22 mouse cellular contexts compared by ENCODE assay signal in the genomic region with DNA sequence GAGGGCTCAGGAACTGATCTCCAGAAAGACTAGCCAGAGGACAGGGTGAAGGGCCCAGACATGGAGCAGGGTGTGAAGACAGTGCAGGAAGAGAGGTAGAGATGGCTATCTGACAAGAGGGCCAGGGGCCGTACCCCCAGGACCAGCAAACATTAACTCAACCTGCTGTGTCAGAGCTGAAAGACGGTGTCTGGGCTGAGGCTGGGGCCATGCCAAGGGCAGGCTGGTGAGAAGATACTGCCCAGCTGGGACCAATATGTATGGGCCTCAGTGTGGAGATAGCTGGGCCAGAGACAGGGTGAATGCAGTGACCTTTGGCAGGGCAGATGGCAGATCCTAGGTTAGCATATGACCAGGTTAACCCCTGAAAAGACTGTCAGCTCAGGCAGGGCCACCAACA. TPM values are rescaled to one million over a fixed set of nuclear protein-coding genes. Genes with fewer than 3 reads are reported as not detected.
DNase-seq lines count a peak whose midpoint lies in the region; TF ChIP-seq lines count a peak whose summit lies in the region.
"Had no signal": no experiment of that assay in that cellular context is flagged by ENCODE, and none has a peak within 500 bp of the region (broad histone marks: within the 10 kb centered on the region; RNA-seq: fewer than 3 reads in every experiment).

No protein-coding gene starts in this region.

- H3K9ac ChIP-seq in ES-E14 (ENCODE audit: insufficient read depth, low read depth, low read length, poor library complexity, severe bottlenecking), result no peak overlapping the region
- no peak overlapping the region for H3K9ac ChIP-seq in heart, adult 2 months (ENCODE audit: low read depth, low read length)
- H3K9ac ChIP-seq: embryonic facial prominence, embryonic 12.5 days; forebrain, embryonic 13.5 days; forebrain, embryonic 15.5 days; forebrain, postnatal 0 days had no signal

- H3K36me3 ChIP-seq in kidney, adult 2 months (ENCODE audit: control insufficient read depth, insufficient read depth, low read length), result peaks cover under 1% of the 10 kb centered on the region; the same call in 1 of the 2 replicates
- peaks cover 58% of the 10 kb centered on the region for H3K36me3 ChIP-seq in ES-E14 (ENCODE audit: control insufficient read depth, insufficient read depth, low read length, poor library complexity, severe bottlenecking)
- no peaks in the 10 kb centered on the region for H3K36me3 ChIP-seq in heart, adult 2 months (ENCODE audit: control insufficient read depth, insufficient read depth, low read length)

- H3K27me3 ChIP-seq in kidney, adult 2 months (replicated peaks; ENCODE audit: control insufficient read depth, insufficient read depth, low read length), result no peaks in the 10 kb centered on the region
- H3K27me3 ChIP-seq in heart, adult 2 months (ENCODE audit: control insufficient read depth, insufficient read depth, low read length), result no peaks in the 10 kb centered on the region
- H3K27me3 ChIP-seq: CH12.LX; embryonic facial prominence, embryonic 12.5 days; forebrain, embryonic 13.5 days; forebrain, embryonic 15.5 days had no signal

- intact Hi-C loops in heart, adult 2 months (cut with DNase I), result no loop called here

- no peak overlapping the region for H3K27ac ChIP-seq in kidney, adult 2 months (ENCODE audit: insufficient read depth, low read depth, low read length)
- peak overlapping the region; percentile 34; the same call in 1 of the 2 replicates for H3K27ac ChIP-seq in ES-E14 (ENCODE audit: insufficient read depth, low read depth, low read length, poor library complexity, severe bottlenecking)
- H3K27ac ChIP-seq in heart, adult 2 months, result no peak overlapping the region
- H3K27ac ChIP-seq: embryonic facial prominence, embryonic 12.5 days; forebrain, embryonic 13.5 days; forebrain, embryonic 15.5 days had no signal

- WGBS in kidney, adult 2 months, result 53% methylated on average over 2 of the region's 2 CpGs
- 69% methylated on average over 2 of the region's 2 CpGs for WGBS in heart, adult 2 months

- H3K79me2 ChIP-seq in heart, adult 2 months (replicated peaks; ENCODE audit: control insufficient read depth, insufficient read depth, low read length), result no peaks in the 10 kb centered on the region

- TF ChIP-seq EP300 in heart, adult 2 months (IDR thresholded peaks at IDR 0.05; ENCODE audit: insufficient read depth, low read depth, low read length), result no peak

- peak; percentile 20 for DNase-seq in cerebellum, adult 11-12 months
- DNase-seq in cerebellum, postnatal 14 days, result no peak
- DNase-seq in kidney, adult 2 months, result peak; percentile 44
- no peak for DNase-seq in kidney, adult 11 months
- no peak for DNase-seq in ES-E14 (ENCODE audit: low read depth, low spot score)
- peak; percentile 53 for DNase-seq in MN1 (ENCODE audit: low spot score)
- no peak for DNase-seq in heart, adult 2 months
- DNase-seq: adrenal gland, adult 2 months; adrenal gland, postnatal 10 days; adrenal gland, postnatal 25 days; B cell, adult 2 months; cerebellum, adult 11 months; cerebellum, adult 2 months; cerebellum, adult 9-10 months; cerebellum, postnatal 10 days; cerebellum, postnatal 36 days; embryo, embryonic 11 days; forebrain, postnatal 0 days had no signal

- H3K4me1 ChIP-seq in kidney, adult 2 months (ENCODE audit: control insufficient read depth, insufficient read depth, low read length), result no peaks in the 10 kb centered on the region; the same call in 1 of the 2 replicates
- H3K4me1 ChIP-seq in ES-E14 (ENCODE audit: control insufficient read depth in 2 of 2, insufficient read depth in 2 of 2, low read length in 2 of 2, poor library complexity in 1 of 2), result peaks cover 0 to 8% of the 10 kb centered on the region in 2 experiments; a peak in 1 of 4 replicates
- H3K4me1 ChIP-seq in heart, adult 2 months (ENCODE audit: control insufficient read depth, insufficient read depth, low read length), result peaks cover 2% of the 10 kb centered on the region; the same call in 1 of the 2 replicates

- in situ Hi-C loops in ES-E14 (cut with MboI; ENCODE audit: low sequenced_read_pairs in 2 of 2, unreplicated experiment in 2 of 2), result no loop called here

- no peak for TF ChIP-seq CTCF in kidney, adult 2 months (conservative IDR thresholded peaks at IDR 0.05; ENCODE audit: insufficient read depth, insufficient read length, low read depth, low read length)
- no peak for TF ChIP-seq CTCF in heart, adult 2 months (IDR thresholded peaks at IDR 0.05)

- H3K4me3 ChIP-seq in kidney, adult 2 months (ENCODE audit: insufficient read depth, low read depth, low read length), result no peak overlapping the region
- H3K4me3 ChIP-seq in ES-E14 (ENCODE audit: insufficient read depth in 1 of 2, low read depth in 1 of 2, low read length in 2 of 2, poor library complexity in 1 of 2, severe bottlenecking in 1 of 2), result no peak overlapping the region
- H3K4me3 ChIP-seq in heart, adult 2 months, result no peak overlapping the region
- H3K4me3 ChIP-seq: embryonic facial prominence, embryonic 12.5 days; forebrain, embryonic 13.5 days; forebrain, embryonic 15.5 days had no signal

- no peak for TF ChIP-seq POLR2A in kidney, adult 2 months (IDR thresholded peaks at IDR 0.05; ENCODE audit: low read depth, low read length)
- TF ChIP-seq POLR2A in heart, adult 2 months (IDR thresholded peaks at IDR 0.05; ENCODE audit: insufficient read depth, low read depth, low read length), result no peak

- H3K9me3 ChIP-seq in ES-E14 (ENCODE audit: control insufficient read depth, insufficient read depth, low read depth, low read length), result no peaks in the 10 kb centered on the region
- H3K9me3 ChIP-seq: embryonic facial prominence, embryonic 12.5 days; forebrain, embryonic 13.5 days; forebrain, embryonic 15.5 days had no signal

TF ChIP-seq in ES-E14, 5 proteins besides CTCF, POLR2A, EP300 and RAD21:
- TF ChIP-seq ZC3H11A (IDR thresholded peaks at IDR 0.05; ENCODE audit: borderline replicate concordance, low read depth, low read length) (no peak), ZNF384 (IDR thresholded peaks at IDR 0.05; ENCODE audit: low read depth, low read length) (no peak), CHD2 (IDR thresholded peaks at IDR 0.05; ENCODE audit: low read depth, low read length) (no peak), MAFK (IDR thresholded peaks at IDR 0.05; ENCODE audit: insufficient read depth, low read depth, low read length) (no peak), HCFC1 (IDR thresholded peaks at IDR 0.05; ENCODE audit: borderline replicate concordance, insufficient read depth, low read length) (no peak)

RNA-seq across cellular contexts. Expression of a gene that starts 11.7 kb away (rescaled TPM):
- polyA plus RNA-seq in kidney, adult 2 months (2012; rRNA removed), result 58.2 and 80.3 TPM in 2 replicates
- total RNA-seq in ES-E14 (2012; rRNA removed), result 161 and 182 TPM in 2 replicates
- 10 to 100 TPM; 88.8 to 94.4 TPM for total RNA-seq in heart, adult 2 months (2021)
- polyA plus RNA-seq in heart, adult 2 months (2012; rRNA removed), result 51.3 and 91.5 TPM in 2 replicates

RNA-seq across cellular contexts. Expression of a gene that starts 24.3 kb away (rescaled TPM):
- 101 and 115 TPM in 2 replicates for polyA plus RNA-seq in kidney, adult 2 months (2012; rRNA removed)
- 110 and 150 TPM in 2 replicates for total RNA-seq in ES-E14 (2012; rRNA removed)
- 10 to 100 TPM; 23.0 to 25.1 TPM for total RNA-seq in heart, adult 2 months (2021)
- polyA plus RNA-seq in heart, adult 2 months (2012; rRNA removed), result 21.4 and 25.2 TPM in 2 replicates

RNA-seq across cellular contexts. Expression of a gene that starts 48.8 kb away (rescaled TPM):
- polyA plus RNA-seq in kidney, adult 2 months (2012; rRNA removed), result 460 and 530 TPM in 2 replicates
- 52.0 and 54.0 TPM in 2 replicates for total RNA-seq in ES-E14 (2012; rRNA removed)
- 100 to 1,000 TPM; 209 to 232 TPM for total RNA-seq in heart, adult 2 months (2021)
- 286 and 366 TPM in 2 replicates for polyA plus RNA-seq in heart, adult 2 months (2012; rRNA removed)

Comparison
In these comparisons a context has a peak if more than half of its experiments do, and no peak if none do; other contexts are left out.
1. DNase-seq: peak in cerebellum, adult 11-12 months (single experiment), kidney, adult 2 months (single experiment) and MN1 (single experiment); none in cerebellum, postnatal 14 days (0 of 2), kidney, adult 11 months (single experiment), ES-E14 (single experiment) and heart, adult 2 months (0 of 2).